Mouse (Mus musculus): ENCODE results near the gene Ttll10. TPM values are rescaled to one million over a fixed set of nuclear protein-coding genes. Genes with fewer than 3 reads are reported as not detected.

Ttll10 gene
- not detected in 2 replicates for polyA plus RNA-seq (2011; ENCODE audit: insufficient read length, low read depth, missing spikeins)

DNA sequence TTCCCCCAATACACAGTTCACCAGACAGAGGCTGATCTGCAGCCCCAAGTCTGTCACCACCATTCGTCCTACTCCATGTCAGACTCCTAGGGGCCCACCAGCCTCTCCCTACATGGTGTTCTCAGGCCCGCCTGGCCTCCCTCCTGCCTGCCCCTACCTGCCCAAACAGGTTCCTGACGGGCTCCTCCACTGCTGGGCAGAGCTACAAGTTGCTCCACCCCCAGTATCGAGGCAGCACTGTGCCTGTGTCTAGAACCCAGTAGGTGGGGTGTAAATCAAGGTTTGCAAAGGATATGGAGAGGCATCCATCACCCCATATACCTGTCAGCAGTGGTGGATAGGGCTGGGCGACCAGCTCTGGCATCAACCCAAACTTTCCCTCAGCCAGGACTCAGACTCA, at the start of gene Ttll10:
TSS of gene Ttll10 (minus strand) at position 154 of the 400 bp plus-strand sequence.
- TF ChIP-seq POLR2A (IDR thresholded peaks at IDR 0.05; ENCODE audit: low read depth, low read length) (no peak), CTCF (IDR thresholded peaks at IDR 0.05; ENCODE audit: borderline replicate concordance, insufficient read depth, low read length) (no peak)
- Histone ChIP-seq H3K4me3 (ENCODE audit: insufficient read depth, low read length) (no peak within 1 kb of the TSS), H3K4me1 (ENCODE audit: control insufficient read depth, insufficient read depth, low read length) (no peaks in the 10 kb centered on the region), H3K27ac (ENCODE audit: insufficient read depth, low read length) (no peak within 1 kb of the TSS)

DNA sequence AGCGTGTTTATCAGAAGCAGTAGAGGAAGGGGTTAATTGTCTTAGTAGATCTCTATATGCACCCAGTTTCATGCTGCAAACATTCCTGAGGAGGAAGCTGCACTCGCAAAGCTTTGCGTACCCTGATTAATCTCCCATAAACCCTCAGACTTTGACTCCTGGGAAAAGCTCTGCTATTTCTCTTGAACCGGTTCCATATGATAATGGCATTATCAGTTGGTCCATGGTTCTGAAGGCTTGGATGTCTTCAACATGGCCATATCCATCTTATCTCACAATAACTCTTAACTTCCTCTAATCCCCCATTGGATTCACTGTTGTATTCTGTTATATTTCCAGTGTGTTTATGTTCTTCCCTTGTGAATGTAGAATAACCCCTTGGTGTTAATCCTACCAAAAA, 44.1 kb upstream of the Ttll10 start:
- Histone ChIP-seq H3K27ac (ENCODE audit: insufficient read depth, low read length) (no peak overlapping the region), H3K4me3 (ENCODE audit: insufficient read depth, low read length) (no peak overlapping the region), H3K4me1 (ENCODE audit: control insufficient read depth, insufficient read depth, low read length) (no peaks in the 10 kb centered on the region)
- TF ChIP-seq CTCF (IDR thresholded peaks at IDR 0.05; ENCODE audit: borderline replicate concordance, insufficient read depth, low read length) (no peak), POLR2A (IDR thresholded peaks at IDR 0.05; ENCODE audit: low read depth, low read length) (no peak)

DNA sequence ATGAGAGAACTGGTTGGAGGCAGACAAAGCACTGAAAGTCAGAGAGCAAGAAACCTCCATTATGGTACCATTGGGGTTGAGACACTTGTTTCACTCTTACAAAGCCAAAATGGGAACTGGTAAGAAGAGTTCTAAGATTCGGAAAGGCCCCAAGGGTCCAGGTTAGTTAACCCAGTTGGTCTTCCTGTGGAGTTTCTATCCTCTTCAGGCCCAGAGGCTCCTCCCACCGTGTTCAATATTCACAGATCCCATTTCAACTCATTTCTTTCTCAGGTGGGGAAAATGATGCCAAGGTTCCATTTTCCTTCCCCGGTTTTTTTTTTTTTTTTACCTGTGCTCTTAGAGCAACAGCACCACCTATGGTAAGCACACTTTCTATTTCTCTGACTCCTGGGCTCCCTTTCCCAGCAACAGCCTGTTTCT, 42.3 kb upstream of the Ttll10 start:
- TF ChIP-seq POLR2A (IDR thresholded peaks at IDR 0.05; ENCODE audit: low read depth, low read length) (no peak), CTCF (IDR thresholded peaks at IDR 0.05; ENCODE audit: borderline replicate concordance, insufficient read depth, low read length) (no peak)
- Histone ChIP-seq H3K4me1 (ENCODE audit: control insufficient read depth, insufficient read depth, low read length) (no peaks in the 10 kb centered on the region), H3K27ac (ENCODE audit: insufficient read depth, low read length) (no peak overlapping the region), H3K4me3 (ENCODE audit: insufficient read depth, low read length) (no peak overlapping the region)

DNA sequence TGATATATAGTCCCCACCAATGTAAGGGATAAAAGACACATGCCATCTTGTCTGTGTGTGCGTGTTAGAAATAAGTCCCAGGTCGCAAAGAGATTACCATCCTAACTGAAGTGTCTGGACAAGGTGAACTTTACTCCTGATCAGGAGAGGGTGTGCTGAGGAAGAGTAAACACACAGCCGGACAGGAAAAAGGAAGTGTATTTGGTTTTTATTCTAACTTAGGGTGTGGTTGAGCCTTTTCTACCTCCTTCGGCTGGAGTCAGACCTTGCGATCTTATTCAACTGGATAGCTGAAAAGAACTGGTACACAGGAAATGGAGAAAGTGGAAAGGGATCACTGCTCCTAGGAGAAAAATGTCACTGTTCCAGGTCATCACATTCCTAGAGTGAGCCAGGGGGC, 41.3 kb upstream of the Ttll10 start:
- TF ChIP-seq CTCF (IDR thresholded peaks at IDR 0.05; ENCODE audit: borderline replicate concordance, insufficient read depth, low read length) (no peak), POLR2A (IDR thresholded peaks at IDR 0.05; ENCODE audit: low read depth, low read length) (no peak)
- H3K4me1 ChIP-seq (ENCODE audit: control insufficient read depth, insufficient read depth, low read length), result no peaks in the 10 kb centered on the region
- no peak overlapping the region for H3K4me3 ChIP-seq (ENCODE audit: insufficient read depth, low read length)
- no peak overlapping the region for H3K27ac ChIP-seq (ENCODE audit: insufficient read depth, low read length)

DNA sequence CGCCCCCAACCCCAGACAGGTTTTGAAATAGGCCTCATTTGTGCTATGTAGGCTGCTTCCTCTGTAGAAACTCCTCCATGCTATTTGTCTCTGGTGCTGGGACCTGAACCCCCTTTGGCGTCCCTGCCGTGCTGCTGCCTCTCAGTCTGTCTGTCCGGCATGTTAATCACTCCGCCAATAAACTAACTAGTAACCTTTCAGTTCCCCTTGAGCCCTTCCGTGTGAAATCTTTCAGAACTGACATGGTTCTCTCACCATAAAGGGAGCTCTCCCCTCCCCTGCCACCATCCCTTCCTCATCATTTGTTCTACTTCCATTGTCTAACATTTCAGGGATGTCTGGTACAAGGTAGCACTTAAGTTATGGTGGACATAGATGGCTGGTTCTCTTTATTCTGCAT, 40.2 kb upstream of the Ttll10 start:
- TF ChIP-seq CTCF (IDR thresholded peaks at IDR 0.05; ENCODE audit: borderline replicate concordance, insufficient read depth, low read length), result no peak
- TF ChIP-seq POLR2A (IDR thresholded peaks at IDR 0.05; ENCODE audit: low read depth, low read length), result no peak
- H3K4me1 ChIP-seq (ENCODE audit: control insufficient read depth, insufficient read depth, low read length), result no peaks in the 10 kb centered on the region

DNA sequence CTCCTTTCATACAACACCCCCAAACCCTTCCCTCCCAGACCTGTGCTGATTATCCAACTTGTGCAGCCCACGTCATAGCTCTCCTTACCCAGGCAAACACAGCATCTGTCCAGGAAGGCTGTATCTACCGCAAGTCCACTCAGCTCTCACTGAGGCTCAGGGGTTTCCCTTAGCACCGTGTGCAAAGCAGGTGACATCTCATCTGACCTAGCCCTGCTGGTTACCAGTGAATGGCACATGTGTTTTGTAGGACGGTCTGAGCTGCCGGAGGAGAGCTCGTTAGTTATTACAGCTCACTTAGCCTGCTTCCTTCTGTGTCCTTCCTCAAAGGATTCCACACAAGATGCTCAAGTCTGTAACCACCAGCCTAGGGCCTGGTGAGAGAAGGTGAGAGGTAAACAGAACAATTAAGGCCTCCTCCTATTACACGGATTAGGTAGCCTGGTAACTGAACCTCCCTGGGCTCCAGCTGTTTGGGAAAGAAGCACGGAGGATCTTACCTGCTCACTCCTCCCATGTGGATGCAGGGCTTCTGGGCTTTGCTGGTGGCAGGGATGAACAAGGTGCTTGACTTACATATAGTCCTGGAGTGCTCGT, 38.7 kb upstream of the Ttll10 start:
- Histone ChIP-seq H3K4me1 (ENCODE audit: control insufficient read depth, insufficient read depth, low read length) (no peaks in the 10 kb centered on the region), H3K4me3 (ENCODE audit: insufficient read depth, low read length) (no peak overlapping the region), H3K27ac (ENCODE audit: insufficient read depth, low read length) (no peak overlapping the region)
- TF ChIP-seq CTCF (IDR thresholded peaks at IDR 0.05; ENCODE audit: borderline replicate concordance, insufficient read depth, low read length) (no peak), POLR2A (IDR thresholded peaks at IDR 0.05; ENCODE audit: low read depth, low read length) (no peak)

More for the DNA sequence above, 40.2 kb upstream of the Ttll10 start:
- Histone ChIP-seq H3K4me3 (ENCODE audit: insufficient read depth, low read length) (no peak overlapping the region), H3K27ac (ENCODE audit: insufficient read depth, low read length) (no peak overlapping the region)

DNA sequence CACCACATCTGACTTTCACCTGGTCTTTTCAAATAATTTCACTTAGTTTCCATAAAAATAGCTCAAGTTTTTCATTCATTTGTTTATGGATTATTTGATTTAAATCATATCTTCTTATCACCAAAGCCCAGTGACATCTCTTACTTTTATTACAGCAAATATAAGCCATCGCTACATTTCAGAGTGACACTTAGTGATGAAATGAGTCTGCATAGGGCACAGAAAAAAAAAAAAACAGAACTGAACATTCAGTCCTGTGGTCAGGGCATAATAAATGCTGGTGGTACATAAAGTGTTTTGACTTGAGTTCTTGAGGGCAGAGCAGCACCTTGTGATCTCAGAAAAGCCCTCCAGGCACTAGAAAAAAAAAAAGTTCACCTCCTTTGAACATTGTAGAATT, 37.0 kb upstream of the Ttll10 start:
- TF ChIP-seq POLR2A (IDR thresholded peaks at IDR 0.05; ENCODE audit: low read depth, low read length) (no peak), CTCF (IDR thresholded peaks at IDR 0.05; ENCODE audit: borderline replicate concordance, insufficient read depth, low read length) (no peak)
- Histone ChIP-seq H3K4me1 (ENCODE audit: control insufficient read depth, insufficient read depth, low read length) (no peaks in the 10 kb centered on the region), H3K27ac (ENCODE audit: insufficient read depth, low read length) (no peak overlapping the region), H3K4me3 (ENCODE audit: insufficient read depth, low read length) (no peak overlapping the region)

DNA sequence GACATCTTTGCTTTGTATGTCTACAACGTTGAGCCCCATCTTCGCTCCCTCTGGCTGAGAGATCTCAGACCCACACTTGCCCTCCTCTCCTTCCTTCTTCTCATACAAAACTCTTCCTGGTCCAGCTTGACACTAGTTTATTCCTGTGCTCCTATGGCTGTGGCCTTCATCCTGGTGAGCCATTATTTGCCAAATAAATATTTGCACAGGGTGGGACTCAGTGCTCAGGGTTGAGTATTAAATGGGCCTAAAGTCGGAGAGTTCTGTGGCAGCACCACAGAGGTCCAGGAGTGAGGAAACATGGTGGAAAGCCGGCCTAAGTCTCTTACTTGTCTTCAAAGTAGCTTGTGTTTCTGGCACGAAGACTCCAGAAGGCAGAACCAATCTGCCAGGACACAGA, 34.5 kb upstream of the Ttll10 start:
- Histone ChIP-seq H3K4me3 (ENCODE audit: insufficient read depth, low read length) (no peak overlapping the region), H3K4me1 (ENCODE audit: control insufficient read depth, insufficient read depth, low read length) (no peaks in the 10 kb centered on the region), H3K27ac (ENCODE audit: insufficient read depth, low read length) (no peak overlapping the region)
- TF ChIP-seq POLR2A (IDR thresholded peaks at IDR 0.05; ENCODE audit: low read depth, low read length) (no peak), CTCF (IDR thresholded peaks at IDR 0.05; ENCODE audit: borderline replicate concordance, insufficient read depth, low read length) (no peak)

DNA sequence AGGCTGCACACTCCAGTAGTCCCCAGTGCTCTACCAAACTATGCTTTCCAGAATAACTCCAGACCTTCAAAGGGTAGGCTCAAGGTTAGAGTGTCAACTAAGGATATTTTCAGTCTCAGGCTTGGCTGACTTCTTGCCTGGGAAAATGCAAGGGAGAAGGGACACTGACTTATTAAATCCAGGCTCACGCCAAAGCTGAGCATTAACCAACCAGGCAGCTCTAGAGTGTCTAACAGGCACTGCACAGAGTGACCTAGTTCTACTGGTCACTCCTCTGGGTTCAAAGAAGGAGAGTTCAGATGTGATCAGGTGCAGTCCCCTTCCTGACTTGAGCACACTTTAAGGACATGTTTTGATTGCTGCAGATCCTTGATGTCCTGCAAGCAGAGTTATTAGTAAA, 33.6 kb upstream of the Ttll10 start:
- no peak overlapping the region for H3K27ac ChIP-seq (ENCODE audit: insufficient read depth, low read length)
- no peak for TF ChIP-seq POLR2A (IDR thresholded peaks at IDR 0.05; ENCODE audit: low read depth, low read length)
- no peak for TF ChIP-seq CTCF (IDR thresholded peaks at IDR 0.05; ENCODE audit: borderline replicate concordance, insufficient read depth, low read length)
- H3K4me1 ChIP-seq (ENCODE audit: control insufficient read depth, insufficient read depth, low read length), result no peaks in the 10 kb centered on the region
- H3K4me3 ChIP-seq (ENCODE audit: insufficient read depth, low read length), result no peak overlapping the region

DNA sequence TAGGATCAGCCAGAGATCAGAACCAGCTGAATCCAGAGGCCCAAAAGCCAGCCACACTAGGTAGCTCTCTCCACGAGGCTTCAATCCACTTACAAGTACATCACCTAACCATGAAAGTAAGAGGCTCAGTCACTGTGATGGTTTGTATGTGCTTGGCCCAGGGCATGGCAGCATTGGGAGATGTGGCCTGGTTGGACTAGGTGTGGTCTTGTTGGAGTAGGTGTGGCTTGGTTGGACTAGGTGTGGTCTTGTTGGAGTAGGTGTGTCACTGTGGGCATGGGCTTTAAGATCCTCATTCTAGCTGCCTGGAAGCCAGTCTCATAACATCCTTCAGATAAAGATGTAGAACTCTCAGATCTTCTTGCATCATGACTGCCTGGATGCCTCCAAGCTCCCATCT, 32.0 kb upstream of the Ttll10 start:
- Histone ChIP-seq H3K4me1 (ENCODE audit: control insufficient read depth, insufficient read depth, low read length) (no peaks in the 10 kb centered on the region), H3K27ac (ENCODE audit: insufficient read depth, low read length) (no peak overlapping the region), H3K4me3 (ENCODE audit: insufficient read depth, low read length) (no peak overlapping the region)
- TF ChIP-seq POLR2A (IDR thresholded peaks at IDR 0.05; ENCODE audit: low read depth, low read length) (no peak), CTCF (IDR thresholded peaks at IDR 0.05; ENCODE audit: borderline replicate concordance, insufficient read depth, low read length) (no peak)

Data from embryonic fibroblast, embryonic 13.5 days (primary cell).